Mouse (Mus musculus): ENCODE data around the gene Gtsf1.

GRCm38 (mm10) chr15:103454449-103454848, 24.2 kb upstream of the Gtsf1 start:
- TF ChIP-seq CTCF (IDR thresholded peaks at IDR 0.05; ENCODE audit: low read depth) (no peak), EP300 (optimal IDR thresholded peaks at IDR 0.05) (no peak)
